11 mouse cellular contexts compared by ENCODE assay signal in genomic region chr2:142163506-142164275, GRCm38 (mm10).
DNase-seq lines count a peak whose midpoint lies in the region; ATAC-seq and TF ChIP-seq lines count a peak whose summit lies in the region.
"Had no signal": no experiment of that assay in that cellular context is flagged by ENCODE, and none has a peak within 500 bp of the region (broad histone marks: within the 10 kb centered on the region; RNA-seq: fewer than 3 reads in every experiment).

No protein-coding gene starts in this region.

- no peak for ATAC-seq in lung, embryonic 14.5 days (ENCODE audit: insufficient read depth)
- ATAC-seq in hindbrain, embryonic 12.5 days (ENCODE audit: low FRiP score) = peak; percentile 91
- ATAC-seq in neural tube, embryonic 13.5 days (ENCODE audit: low read depth) = peak; percentile 76; the same call in 1 of the 2 replicates
- ATAC-seq: intestine, postnatal 0 days had no signal

- 32% methylated on average over 10 of the region's 10 CpGs for WGBS in lung, embryonic 14.5 days
- 13% methylated on average over 10 of the region's 10 CpGs for WGBS in hindbrain, embryonic 12.5 days
- 18% methylated on average over 10 of the region's 10 CpGs for WGBS in neural tube, embryonic 13.5 days

- no peaks in the 10 kb centered on the region for H3K36me3 ChIP-seq in lung, embryonic 14.5 days (ENCODE audit: insufficient read depth)
- no peaks in the 10 kb centered on the region for H3K36me3 ChIP-seq in hindbrain, embryonic 12.5 days
- H3K36me3 ChIP-seq in neural tube, embryonic 13.5 days = no peaks in the 10 kb centered on the region
- H3K36me3 ChIP-seq: lung, embryonic 15.5 days had no signal

- no peak overlapping the region for H3K9ac ChIP-seq in lung, embryonic 14.5 days
- H3K9ac ChIP-seq in hindbrain, embryonic 12.5 days = no peak overlapping the region
- H3K9ac ChIP-seq in neural tube, embryonic 13.5 days = no peak overlapping the region
- H3K9ac ChIP-seq: lung, embryonic 15.5 days had no signal

- no peak overlapping the region for H3K4me3 ChIP-seq in lung, embryonic 14.5 days (ENCODE audit: low read depth, low read length)
- H3K4me3 ChIP-seq in hindbrain, embryonic 12.5 days = no peak overlapping the region
- H3K4me3 ChIP-seq in neural tube, embryonic 13.5 days = peak overlapping the region; percentile 6; the same call in 1 of the 2 replicates
- H3K4me3 ChIP-seq: lung, embryonic 15.5 days had no signal

- DNase-seq in lung, embryonic 14.5 days = peak; percentile 7
- DNase-seq in lung, postnatal 14 days = no peak
- peak; percentile 30 for DNase-seq in embryo, embryonic 10.5 days (ENCODE audit: low spot score)
- no peak for DNase-seq in adrenal gland, postnatal 36 days
- no peak for DNase-seq in spleen, adult 18-20 months
- DNase-seq in left cerebral cortex, adult 18-20 months (ENCODE audit: low spot score in 2 of 2) = no peak

- no peaks in the 10 kb centered on the region for H3K4me1 ChIP-seq in lung, embryonic 14.5 days (ENCODE audit: insufficient read depth)
- peaks cover 16% of the 10 kb centered on the region for H3K4me1 ChIP-seq in hindbrain, embryonic 12.5 days
- peaks cover 14% of the 10 kb centered on the region for H3K4me1 ChIP-seq in neural tube, embryonic 13.5 days (replicated peaks)

- H3K27me3 ChIP-seq in lung, embryonic 14.5 days (ENCODE audit: insufficient read depth, low read length) = no peaks in the 10 kb centered on the region
- no peaks in the 10 kb centered on the region for H3K27me3 ChIP-seq in hindbrain, embryonic 12.5 days
- no peaks in the 10 kb centered on the region for H3K27me3 ChIP-seq in neural tube, embryonic 13.5 days
- H3K27me3 ChIP-seq: lung, embryonic 15.5 days had no signal

- no peak overlapping the region for H3K27ac ChIP-seq in lung, embryonic 14.5 days (ENCODE audit: low read depth)
- H3K27ac ChIP-seq in hindbrain, embryonic 12.5 days = 0 out of 2 replicates have a peak overlapping the region, but pooled peaks have one; percentile 31
- H3K27ac ChIP-seq in neural tube, embryonic 13.5 days (replicated peaks) = no peak overlapping the region
- H3K27ac ChIP-seq: lung, embryonic 15.5 days had no signal

- no peak overlapping the region for H3K4me2 ChIP-seq in lung, embryonic 14.5 days
- H3K4me2 ChIP-seq in hindbrain, embryonic 12.5 days (replicated peaks) = peak overlapping the region; percentile 25
- peak overlapping the region; percentile 39 for H3K4me2 ChIP-seq in neural tube, embryonic 13.5 days
- H3K4me2 ChIP-seq: heart, embryonic 11.5 days; lung, embryonic 15.5 days had no signal

- H3K9me3 ChIP-seq in lung, embryonic 14.5 days (ENCODE audit: low read depth, low read length) = no peaks in the 10 kb centered on the region
- H3K9me3 ChIP-seq in hindbrain, embryonic 12.5 days (replicated peaks) = no peaks in the 10 kb centered on the region
- no peaks in the 10 kb centered on the region for H3K9me3 ChIP-seq in neural tube, embryonic 13.5 days
- H3K9me3 ChIP-seq: lung, embryonic 15.5 days had no signal

- no peak for TF ChIP-seq CTCF in lung, embryonic 14.5 days (IDR thresholded peaks at IDR 0.05; ENCODE audit: low read depth)

Comparison
In these comparisons a context has a peak if more than half of its experiments do, and no peak if none do; other contexts are left out.
1. DNase-seq: peak in lung, embryonic 14.5 days (single experiment) and embryo, embryonic 10.5 days (single experiment); none in lung, postnatal 14 days (single experiment), adrenal gland, postnatal 36 days (0 of 2), spleen, adult 18-20 months (0 of 2) and left cerebral cortex, adult 18-20 months (0 of 2).